Mouse (Mus musculus): ENCODE measurements at regions not wholly inside any gene's neighbourhood (a gene's known extent, or its start where the extent isn't known, plus 50 kb on each side); places are given as distances from the start of the nearest gene placed in this dataset.
"Not testable (repeated sequence)": the region's sequence is repeated elsewhere in the genome, so short reads cannot be mapped to it uniquely, and the experiment has no call there.

GRCm38 (mm10) chr11:40456571-40456970, 238.4 kb downstream of the Mat2b start:
- no peaks in the 10 kb centered on the region for H3K9me3 ChIP-seq
- H3K36me3 ChIP-seq: no peaks in the 10 kb centered on the region
- H3K4me3 ChIP-seq: no peak overlapping the region
- H3K4me1 ChIP-seq: no peaks in the 10 kb centered on the region
- no peak overlapping the region for H3K27ac ChIP-seq
- H3K27me3 ChIP-seq (ENCODE audit: insufficient read depth, poor library complexity, severe bottlenecking): no peaks in the 10 kb centered on the region
- 89% methylated on average over 6 of the region's 6 CpGs for WGBS
- DNase-seq (ENCODE audit: low spot score): no peak

GRCm38 (mm10) chr11:40454994-40455393, 240.0 kb downstream of the Mat2b start:
- H3K4me3 ChIP-seq; H3K9me3 ChIP-seq; H3K4me1 ChIP-seq; DNase-seq (ENCODE audit: low spot score); H3K27me3 ChIP-seq (ENCODE audit: insufficient read depth, poor library complexity, severe bottlenecking); H3K36me3 ChIP-seq; H3K27ac ChIP-seq: not testable (repeated sequence)

GRCm38 (mm10) chr11:40446846-40447245, 248.2 kb downstream of the Mat2b start:
- H3K27ac ChIP-seq: no peak overlapping the region
- WGBS: 69% methylated on average over 2 of the region's 2 CpGs
- no peaks in the 10 kb centered on the region for H3K9me3 ChIP-seq
- H3K36me3 ChIP-seq: no peaks in the 10 kb centered on the region
- no peak overlapping the region for H3K4me3 ChIP-seq
- no peaks in the 10 kb centered on the region for H3K27me3 ChIP-seq (ENCODE audit: insufficient read depth, poor library complexity, severe bottlenecking)
- DNase-seq (ENCODE audit: low spot score): no peak
- H3K4me1 ChIP-seq: no peaks in the 10 kb centered on the region

- Histone ChIP-seq H3K27me3 (ENCODE audit: insufficient read depth, poor library complexity, severe bottlenecking) (no peaks in the 10 kb centered on the region), H3K36me3 (no peaks in the 10 kb centered on the region)
- no peak for DNase-seq (ENCODE audit: low spot score)
Measured at GRCm38 (mm10) chr11:40434002-40434401, 261.0 kb downstream of the Mat2b start.

GRCm38 (mm10) chr11:40428858-40429257, 266.1 kb downstream of the Mat2b start:
- no peaks in the 10 kb centered on the region for H3K9me3 ChIP-seq
- WGBS: 59% methylated on average over 2 of the region's 2 CpGs

More at GRCm38 (mm10) chr11:40434002-40434401, 261.0 kb downstream of the Mat2b start:
- WGBS: 92% methylated on average over 1 of the region's 1 CpGs
- Histone ChIP-seq H3K4me3 (no peak overlapping the region), H3K4me1 (no peaks in the 10 kb centered on the region), H3K27ac (no peak overlapping the region), H3K9me3 (no peaks in the 10 kb centered on the region)

GRCm38 (mm10) chr11:40424316-40424715, 270.7 kb downstream of the Mat2b start:
- H3K4me1 ChIP-seq: no peaks in the 10 kb centered on the region
- H3K36me3 ChIP-seq: no peaks in the 10 kb centered on the region
- no peak for DNase-seq (ENCODE audit: low spot score)
- no peak overlapping the region for H3K4me3 ChIP-seq
- H3K9me3 ChIP-seq: no peaks in the 10 kb centered on the region
- 73% methylated on average over 3 of the region's 3 CpGs for WGBS
- no peaks in the 10 kb centered on the region for H3K27me3 ChIP-seq (ENCODE audit: insufficient read depth, poor library complexity, severe bottlenecking)
- no peak overlapping the region for H3K27ac ChIP-seq

More at GRCm38 (mm10) chr11:40428858-40429257, 266.1 kb downstream of the Mat2b start:
- Histone ChIP-seq H3K4me1 (no peaks in the 10 kb centered on the region), H3K27me3 (ENCODE audit: insufficient read depth, poor library complexity, severe bottlenecking) (no peaks in the 10 kb centered on the region), H3K27ac (no peak overlapping the region), H3K4me3 (no peak overlapping the region), H3K36me3 (no peaks in the 10 kb centered on the region)
- DNase-seq (ENCODE audit: low spot score): no peak

- Histone ChIP-seq H3K4me3 (no peak overlapping the region), H3K36me3 (no peaks in the 10 kb centered on the region), H3K27me3 (ENCODE audit: insufficient read depth, poor library complexity, severe bottlenecking) (no peaks in the 10 kb centered on the region), H3K27ac (no peak overlapping the region), H3K4me1 (no peaks in the 10 kb centered on the region; the same call in 1 of the 2 replicates), H3K9me3 (no peaks in the 10 kb centered on the region)
- DNase-seq (ENCODE audit: low spot score): no peak
Measured at GRCm38 (mm10) chr11:40407571-40407970, 287.4 kb downstream of the Mat2b start.

- H3K27me3 ChIP-seq (ENCODE audit: insufficient read depth, poor library complexity, severe bottlenecking): no peaks in the 10 kb centered on the region
- H3K9me3 ChIP-seq: no peaks in the 10 kb centered on the region
- no peak for DNase-seq (ENCODE audit: low spot score)
- H3K4me1 ChIP-seq: peaks cover 3% of the 10 kb centered on the region; the same call in 1 of the 2 replicates
- H3K27ac ChIP-seq: no peak overlapping the region
- H3K36me3 ChIP-seq: no peaks in the 10 kb centered on the region
- 56% methylated on average over 1 of the region's 1 CpGs for WGBS
- H3K4me3 ChIP-seq: no peak overlapping the region
Measured at GRCm38 (mm10) chr11:40402249-40402648, 292.8 kb downstream of the Mat2b start.

GRCm38 (mm10) chr11:40397453-40398104, 297.4 kb downstream of the Mat2b start:
- Histone ChIP-seq H3K27ac (no peak overlapping the region), H3K36me3 (no peaks in the 10 kb centered on the region), H3K27me3 (ENCODE audit: insufficient read depth, poor library complexity, severe bottlenecking) (no peaks in the 10 kb centered on the region), H3K4me3 (no peak overlapping the region), H3K9me3 (no peaks in the 10 kb centered on the region), H3K4me1 (peaks cover 3% of the 10 kb centered on the region; the same call in 1 of the 2 replicates)
- no peak for DNase-seq (ENCODE audit: low spot score)
- 83% methylated on average over 9 of the region's 9 CpGs for WGBS

GRCm38 (mm10) chr11:40395331-40395730, 299.7 kb downstream of the Mat2b start:
- Histone ChIP-seq H3K27me3 (ENCODE audit: insufficient read depth, poor library complexity, severe bottlenecking) (no peaks in the 10 kb centered on the region), H3K27ac (no peak overlapping the region), H3K36me3 (no peaks in the 10 kb centered on the region), H3K4me3 (no peak overlapping the region), H3K4me1 (no peaks in the 10 kb centered on the region), H3K9me3 (no peaks in the 10 kb centered on the region)
- DNase-seq (ENCODE audit: low spot score): no peak
- 76% methylated on average over 11 of the region's 11 CpGs for WGBS

- no peak overlapping the region for H3K27ac ChIP-seq
- H3K9me3 ChIP-seq: no peaks in the 10 kb centered on the region
- no peak for DNase-seq (ENCODE audit: low spot score)
- no peaks in the 10 kb centered on the region for H3K36me3 ChIP-seq
- no peaks in the 10 kb centered on the region for H3K4me1 ChIP-seq
- 61% methylated on average over 7 of the region's 7 CpGs for WGBS
- no peak overlapping the region for H3K4me3 ChIP-seq
- H3K27me3 ChIP-seq (ENCODE audit: insufficient read depth, poor library complexity, severe bottlenecking): no peaks in the 10 kb centered on the region
Measured at GRCm38 (mm10) chr11:40394864-40395266, 300.1 kb downstream of the Mat2b start.

GRCm38 (mm10) chr11:40394283-40394758, 300.7 kb downstream of the Mat2b start:
- Histone ChIP-seq H3K4me3 (no peak overlapping the region), H3K4me1 (no peaks in the 10 kb centered on the region), H3K27me3 (ENCODE audit: insufficient read depth, poor library complexity, severe bottlenecking) (no peaks in the 10 kb centered on the region), H3K27ac (no peak overlapping the region), H3K9me3 (no peaks in the 10 kb centered on the region), H3K36me3 (no peaks in the 10 kb centered on the region)
- WGBS: 69% methylated on average over 4 of the region's 4 CpGs
- no peak for DNase-seq (ENCODE audit: low spot score)

GRCm38 (mm10) chr11:40380696-40381095, 314.3 kb downstream of the Mat2b start:
- 68% methylated on average over 3 of the region's 3 CpGs for WGBS
- Histone ChIP-seq H3K36me3 (no peaks in the 10 kb centered on the region), H3K4me3 (no peak overlapping the region), H3K27ac (no peak overlapping the region), H3K4me1 (no peaks in the 10 kb centered on the region), H3K27me3 (ENCODE audit: insufficient read depth, poor library complexity, severe bottlenecking) (no peaks in the 10 kb centered on the region), H3K9me3 (no peaks in the 10 kb centered on the region)
- no peak for DNase-seq (ENCODE audit: low spot score)

GRCm38 (mm10) chr11:40371696-40372095, 323.3 kb downstream of the Mat2b start:
- Histone ChIP-seq H3K4me3 (no peak overlapping the region), H3K27ac (no peak overlapping the region), H3K36me3 (no peaks in the 10 kb centered on the region), H3K9me3 (no peaks in the 10 kb centered on the region), H3K27me3 (ENCODE audit: insufficient read depth, poor library complexity, severe bottlenecking) (no peaks in the 10 kb centered on the region), H3K4me1 (no peaks in the 10 kb centered on the region)
- WGBS: 84% methylated on average over 2 of the region's 2 CpGs
- DNase-seq (ENCODE audit: low spot score): no peak
